Mouse (Mus musculus) heart, adult 11 months (tissue): ENCODE results near the gene Pde4d.

Experiments used
- DNase-seq: peaks from one replicate; pipeline ENCODE4 v3.0.0; 2022

The Pde4d gene

GRCm38 (mm10) chr13:108449116-108450097, at the start of gene Pde4d:
TSS of gene Pde4d (plus strand) at chr13:108449948.
- DNase-seq: peak; percentile 86

GRCm38 (mm10) chr13:108403197-108403596, 46.6 kb upstream of the Pde4d start:
- DNase-seq: no peak

- no peak for DNase-seq
These were observed 45.4 kb upstream of the Pde4d start for GRCm38 (mm10) chr13:108404372-108404771.

- no peak for DNase-seq
These were observed 34.3 kb upstream of the Pde4d start for GRCm38 (mm10) chr13:108415464-108415863.

DNA sequence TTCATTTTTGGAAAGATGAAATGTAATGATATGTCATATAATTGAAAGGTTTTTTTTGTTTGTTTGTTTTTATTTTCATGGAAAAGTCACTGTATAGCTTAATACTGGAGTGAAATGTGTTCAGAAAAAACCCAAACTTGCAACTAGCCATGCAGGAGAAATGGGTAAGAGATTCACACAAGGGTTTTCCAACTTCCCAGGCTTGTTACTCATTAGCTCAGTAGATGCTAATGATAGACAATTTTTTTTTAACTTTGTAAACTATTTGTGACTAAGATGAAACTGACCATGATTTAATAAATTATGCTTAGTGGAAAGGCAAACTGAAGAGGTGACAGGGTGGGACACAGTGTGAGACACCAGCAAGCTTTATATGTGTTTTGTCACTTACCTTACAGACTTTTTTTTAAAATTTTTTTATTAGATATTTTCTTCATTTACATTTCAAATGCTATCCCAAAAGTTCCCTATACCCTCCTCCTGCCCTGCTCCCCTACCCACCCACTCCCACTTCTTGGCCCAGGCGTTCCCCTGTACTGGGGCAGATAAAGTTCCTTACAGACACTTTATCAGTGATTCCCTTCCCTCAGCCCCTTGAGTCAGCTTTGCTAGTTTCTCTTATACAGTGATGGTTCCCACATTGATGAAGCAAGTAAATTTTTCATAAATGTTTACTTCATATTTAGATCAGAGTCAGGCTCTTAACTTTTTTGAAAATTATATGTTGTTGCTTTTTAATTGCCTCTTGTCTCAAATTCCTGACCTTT, 30.8 kb upstream of the Pde4d start:
- DNase-seq: no peak

DNA sequence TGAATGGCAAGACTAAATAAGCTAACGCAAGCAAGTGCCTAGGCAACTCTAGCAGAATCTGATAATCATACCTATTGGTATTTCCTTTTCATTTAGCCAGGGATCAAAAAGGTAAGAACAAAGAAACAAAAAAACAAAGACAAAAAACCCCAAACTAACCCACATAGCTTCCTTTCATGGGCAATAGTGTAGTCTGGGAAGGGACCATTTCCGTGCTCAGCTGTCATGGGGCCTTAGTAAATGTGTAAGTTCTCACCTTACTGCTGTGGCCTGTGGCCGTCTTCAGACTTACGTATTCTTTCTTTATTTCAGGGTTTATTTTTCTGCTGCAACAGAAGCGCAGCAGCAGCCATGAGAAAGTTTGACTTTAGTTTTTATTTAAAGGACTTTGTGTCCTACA, 23.4 kb upstream of the Pde4d start:
- no peak for DNase-seq

DNA sequence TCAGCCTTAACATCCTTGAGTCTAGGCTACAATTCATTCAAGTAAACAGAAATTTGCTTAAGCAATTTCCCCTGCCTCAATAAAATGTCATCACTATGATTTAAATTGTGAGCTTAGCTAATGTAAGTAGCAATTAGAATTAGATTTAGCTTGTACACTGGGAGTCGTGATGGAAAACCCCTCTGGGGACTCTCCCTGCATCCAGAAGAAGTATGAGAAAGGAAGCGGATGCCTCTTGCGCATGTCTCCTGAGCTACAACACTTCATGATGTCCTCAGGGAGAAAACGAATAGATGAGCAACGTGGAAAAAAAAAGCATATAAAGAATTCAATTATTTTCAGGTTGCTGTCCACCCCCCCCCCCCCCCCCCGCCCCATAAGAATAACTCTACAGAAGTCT, 20.9 kb upstream of the Pde4d start:
- no peak for DNase-seq

- DNase-seq: no peak
These were observed 20.1 kb upstream of the Pde4d start for GRCm38 (mm10) chr13:108429623-108430022.

DNA sequence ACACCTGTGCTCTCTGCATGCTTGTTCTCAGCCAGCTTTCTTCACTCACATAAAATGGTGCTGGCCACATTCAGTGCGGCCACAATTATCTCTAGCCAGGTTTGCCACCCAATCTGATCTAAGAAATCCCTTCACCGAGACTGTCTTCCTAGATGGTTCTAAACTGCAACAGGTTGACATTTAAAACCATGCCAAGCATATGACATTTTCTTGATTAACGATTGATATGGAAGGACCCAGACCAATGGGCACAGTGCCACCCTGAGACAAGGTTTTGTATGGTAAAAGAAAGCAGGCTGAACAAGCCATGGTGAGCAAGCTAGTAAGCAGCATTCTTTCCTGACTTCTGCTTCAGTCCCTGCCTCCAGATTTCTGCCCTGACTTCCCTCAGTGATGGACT, 18.0 kb upstream of the Pde4d start:
- DNase-seq: no peak

- no peak for DNase-seq
These were observed 14.1 kb upstream of the Pde4d start for GRCm38 (mm10) chr13:108435687-108436086.

- DNase-seq: no peak
These were observed 12.3 kb upstream of the Pde4d start for GRCm38 (mm10) chr13:108437424-108437823.

DNA sequence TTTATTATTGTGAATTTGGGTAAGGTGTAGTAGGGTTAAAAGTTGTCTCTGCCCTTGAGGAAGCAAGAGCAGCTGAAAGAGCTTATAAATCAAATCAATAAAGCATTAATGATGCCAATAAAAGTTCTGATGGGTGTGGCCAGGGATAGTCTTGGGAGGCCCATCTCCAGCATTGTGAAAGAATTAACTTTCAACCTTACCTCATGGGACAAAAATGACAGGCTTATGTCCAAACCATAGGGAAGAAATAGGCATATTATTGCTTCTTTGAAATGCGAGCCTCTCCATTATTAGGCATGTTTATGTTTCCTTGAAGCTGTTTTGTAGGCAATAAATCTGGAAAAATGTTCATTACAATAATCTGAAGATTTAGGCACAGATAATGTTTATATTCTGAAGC, 10.7 kb upstream of the Pde4d start:
- DNase-seq: no peak

GRCm38 (mm10) chr13:108448348-108448931, 1.3 kb upstream of the Pde4d start:
- DNase-seq: no peak

- DNase-seq: no peak
These were observed 1.4 kb downstream of the Pde4d start for GRCm38 (mm10) chr13:108451122-108451521.

DNA sequence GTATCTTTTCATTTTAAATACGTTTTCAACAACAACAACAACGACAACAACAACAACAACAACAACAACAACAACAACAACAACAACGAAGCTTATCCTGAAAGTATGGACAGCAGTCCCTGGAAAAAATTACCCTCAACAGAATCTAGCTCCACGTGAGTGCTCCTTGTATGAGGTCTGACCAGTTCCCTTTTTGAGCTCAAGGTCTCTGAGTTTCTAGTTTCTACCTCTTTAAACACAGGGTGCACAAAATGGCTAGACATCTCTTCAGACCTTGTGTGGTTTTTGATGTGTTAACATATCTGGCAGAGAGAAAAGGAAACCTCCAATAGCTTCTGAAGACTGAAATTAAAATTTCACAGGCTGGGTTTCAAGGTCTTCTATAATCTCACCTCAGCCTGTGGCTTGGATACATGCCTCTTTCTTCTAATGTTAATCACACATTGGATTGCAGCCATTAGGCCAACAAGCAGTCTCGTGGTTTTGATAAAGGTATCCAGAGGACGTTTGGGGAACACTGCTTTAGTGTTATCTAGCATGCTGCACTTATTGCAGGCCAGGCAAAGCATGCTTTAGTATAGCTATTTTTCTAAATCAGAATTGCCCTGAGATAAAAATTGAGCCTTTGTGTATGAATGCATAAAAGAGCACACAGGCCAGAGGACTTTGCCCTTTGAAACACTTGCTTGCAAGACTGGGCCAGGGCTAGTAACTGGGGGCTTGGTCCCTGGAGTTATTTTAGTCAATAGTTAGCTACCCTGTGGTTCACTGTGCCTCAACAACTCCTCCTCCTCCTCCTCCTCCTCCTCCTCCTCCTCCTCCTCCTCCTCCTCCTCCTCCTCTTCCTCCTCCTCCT, 3.5 kb downstream of the Pde4d start:
- DNase-seq: peak; percentile 93

- DNase-seq: no peak
These were observed 12.8 kb downstream of the Pde4d start for GRCm38 (mm10) chr13:108462518-108462917.

DNA sequence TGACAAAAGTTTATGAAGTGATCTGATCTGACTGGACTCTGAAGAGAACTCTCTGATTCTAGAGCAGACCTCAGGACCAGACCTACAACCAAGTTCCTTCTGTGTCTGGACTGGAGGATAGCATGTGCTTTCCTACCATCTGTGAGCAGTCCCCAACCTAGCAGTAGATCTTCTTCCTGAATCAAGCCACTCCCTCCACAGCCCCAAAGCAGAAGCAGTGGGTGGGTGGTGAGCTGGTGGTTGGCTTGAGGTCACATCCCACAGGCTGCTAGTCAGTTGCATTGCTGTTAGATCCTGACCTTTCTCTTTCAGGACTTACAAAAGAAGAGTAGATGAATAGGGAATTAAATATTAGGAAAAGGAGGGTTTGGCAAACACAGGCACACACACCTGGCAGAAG, 16.0 kb downstream of the Pde4d start:
- DNase-seq: peak; percentile 86

GRCm38 (mm10) chr13:108467046-108467445, 17.3 kb downstream of the Pde4d start:
- DNase-seq: peak; percentile 74

- DNase-seq: no peak
These were observed 30.7 kb downstream of the Pde4d start for GRCm38 (mm10) chr13:108480451-108480850.

DNA sequence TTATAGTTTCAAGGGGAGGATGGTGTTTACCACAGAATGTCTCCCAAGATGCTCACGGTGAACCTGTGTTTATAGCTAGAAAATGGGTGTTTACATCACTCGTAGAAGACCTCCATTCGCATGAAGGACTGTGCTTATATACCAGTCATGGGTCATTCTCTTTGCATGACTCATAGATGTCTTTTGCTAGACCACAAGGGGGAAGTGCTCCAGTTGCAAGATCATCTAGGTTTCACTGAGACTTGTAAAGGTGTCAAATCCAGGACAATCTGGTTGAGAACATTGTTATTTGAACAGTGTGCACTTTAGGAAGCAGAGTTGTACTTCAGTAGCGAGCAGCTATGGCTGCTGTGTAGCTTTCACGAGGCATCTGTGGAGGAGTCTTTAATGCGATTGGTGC, 35.3 kb downstream of the Pde4d start:
- DNase-seq: no peak

DNA sequence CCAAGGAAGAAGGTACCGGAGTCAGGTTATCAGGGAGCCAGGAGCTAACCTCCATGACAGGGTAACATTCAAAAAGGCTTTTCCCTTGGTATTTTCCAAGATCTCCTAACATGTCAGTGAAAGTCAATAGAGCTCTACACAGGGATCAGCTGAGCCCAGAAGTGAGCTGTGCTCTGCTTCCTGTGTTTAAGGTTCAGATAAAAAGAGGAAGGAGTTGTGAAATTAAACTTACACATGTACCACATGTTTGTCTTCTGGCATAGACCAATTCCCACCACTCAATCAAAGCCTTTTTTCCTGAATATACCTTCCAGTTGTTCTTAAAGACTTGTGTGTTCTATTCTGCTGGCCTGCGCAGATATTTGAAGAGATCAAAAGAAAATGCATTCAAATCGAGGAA, 37.3 kb downstream of the Pde4d start:
- no peak for DNase-seq

DNA sequence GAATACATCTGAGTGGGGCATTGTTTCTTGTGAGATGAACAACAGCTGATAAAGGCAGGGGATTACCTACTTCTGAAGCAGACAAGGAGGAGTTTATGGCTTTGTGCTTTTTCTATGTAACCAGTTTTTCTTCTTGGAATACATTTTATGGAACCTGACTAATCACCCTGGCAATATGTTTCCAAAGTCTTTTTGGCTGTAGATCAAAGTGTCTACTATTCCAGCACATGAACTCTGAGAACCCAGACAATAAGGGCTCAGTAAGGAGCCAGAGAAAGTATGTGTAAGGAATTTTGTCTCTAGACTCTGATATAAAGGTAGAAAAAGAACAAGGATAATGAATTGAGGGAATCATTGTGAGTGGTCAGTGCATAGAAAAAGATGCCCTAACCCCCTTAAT, 40.1 kb downstream of the Pde4d start:
- no peak for DNase-seq

GRCm38 (mm10) chr13:108490872-108491271, 41.1 kb downstream of the Pde4d start:
- no peak for DNase-seq
